Mouse (Mus musculus) CH12.LX (cell line): ENCODE measurements around the gene Tmem234. TPM values are rescaled to one million over a fixed set of nuclear protein-coding genes. Genes with fewer than 3 reads are reported as not detected.

Experiments
- DNase-seq: peaks from one replicate; pipeline ENCODE4 v3.0.0-alpha.2; 2013; ENCODE audit errors: extremely low read depth
- H3K27ac ChIP-seq: 2 replicates; pipeline ENCODE4 v1.5.1; 2012; ENCODE audit warnings: low read depth, mild to moderate bottlenecking, control low read depth, moderate library complexity; ENCODE audit not compliant: insufficient read depth
- H3K27me3 ChIP-seq: replicated peaks from 2 replicates; pipeline ENCODE3; 2012; ENCODE audit warnings: inconsistent platforms
- H3K36me3 ChIP-seq, 2 experiments: replicated peaks in 1 of 2; 2 replicates each; pipeline versions ENCODE3 to v1.6.1; 2012; ENCODE audit warnings: inconsistent platforms in 1 of 2, low read length in 1 of 2, mild to moderate bottlenecking in 1 of 2, mixed read lengths in 1 of 2, moderate library complexity in 1 of 2; ENCODE audit not compliant: control insufficient read depth in 1 of 2, insufficient read depth in 1 of 2
- H3K4me1 ChIP-seq, 2 experiments: 2 replicates each; pipeline ENCODE4 v1.6.1; 2012; ENCODE audit warnings: inconsistent platforms in 1 of 2, moderate library complexity in 1 of 2; ENCODE audit not compliant: insufficient read depth in 2 of 2, control insufficient read depth in 1 of 2
- H3K4me2 ChIP-seq: 2 replicates; pipeline ENCODE4 v1.6.1; 2012; ENCODE audit warnings: low read depth, mild to moderate bottlenecking, control low read depth; ENCODE audit not compliant: poor library complexity, insufficient read depth, severe bottlenecking
- H3K4me3 ChIP-seq, 3 experiments: fragments of 150-350 bp in 1 of 3; sonication (generic) in 1 of 3; replicated peaks in 1 of 3; 2 replicates each; pipeline versions ENCODE3 to v1.5.1; 2011 to 2012; ENCODE audit warnings: low read depth in 2 of 3, low read length in 2 of 3, mild to moderate bottlenecking in 2 of 3, moderate library complexity in 2 of 3, control low read depth in 1 of 3, improper control_type of control experiment in 1 of 3, inconsistent platforms in 1 of 3, mixed read lengths in 1 of 3; ENCODE audit not compliant: poor library complexity in 1 of 3
- H3K79me2 ChIP-seq: replicated peaks from 2 replicates; pipeline ENCODE4 v1.6.1; 2012; ENCODE audit warnings: mild to moderate bottlenecking, moderate library complexity; ENCODE audit not compliant: control insufficient read depth, poor library complexity, insufficient read depth, severe bottlenecking; ENCODE audit errors: extremely low read depth
- H3K9ac ChIP-seq: 2 replicates; pipeline ENCODE4 v1.6.1; 2012; ENCODE audit warnings: low read depth, mild to moderate bottlenecking, control low read depth, moderate library complexity; ENCODE audit not compliant: insufficient read depth
- H3K9me3 ChIP-seq: replicated peaks from 2 replicates; pipeline ENCODE3; 2012; ENCODE audit warnings: low read length, inconsistent platforms, mixed read lengths
- BHLHE40 ChIP-seq: IDR thresholded peaks from 2 replicates; pipeline ENCODE4 v1.6.1; 2011; ENCODE audit warnings: mild to moderate bottlenecking, low read depth, low read length, improper control_type of control experiment
- CHD1 ChIP-seq: IDR thresholded peaks from 2 replicates; pipeline ENCODE4 v1.6.1; 2012; ENCODE audit warnings: low read depth, low read length, improper control_type of control experiment, inconsistent platforms
- CHD2 ChIP-seq: IDR thresholded peaks from 2 replicates; pipeline ENCODE4 v1.6.1; 2011; ENCODE audit warnings: low read length, improper control_type of control experiment
- CTCF ChIP-seq, 2 experiments: IDR thresholded peaks in 1 of 2; conservative IDR thresholded peaks in 1 of 2; 2 replicates each; pipeline ENCODE4 v1.5.1; 2011 to 2012; ENCODE audit warnings: low read depth in 2 of 2, low read length in 2 of 2, improper control_type of control experiment in 1 of 2, inconsistent platforms in 1 of 2, mild to moderate bottlenecking in 1 of 2, moderate library complexity in 1 of 2
- E2F4 ChIP-seq: IDR thresholded peaks from 2 replicates; pipeline ENCODE4 v1.6.1; 2011; ENCODE audit warnings: low read depth, low read length, improper control_type of control experiment; ENCODE audit not compliant: insufficient replicate concordance
- ELF1 ChIP-seq: IDR thresholded peaks from 2 replicates; pipeline ENCODE4 v1.6.1; 2014; ENCODE audit warnings: low read depth, mild to moderate bottlenecking, inconsistent platforms, low read length, improper control_type of control experiment
- EP300 ChIP-seq: IDR thresholded peaks from 2 replicates; pipeline ENCODE4 v1.6.1; 2011; ENCODE audit warnings: low read length, improper control_type of control experiment
- ETS1 ChIP-seq: conservative IDR thresholded peaks from 2 replicates; pipeline ENCODE4 v1.6.1; 2012; ENCODE audit warnings: low read depth, mild to moderate bottlenecking, inconsistent platforms, low read length, improper control_type of control experiment, moderate library complexity
- GABPA ChIP-seq: IDR thresholded peaks from 2 replicates; pipeline ENCODE4 v1.6.1; 2012; ENCODE audit warnings: low read depth, low read length, improper control_type of control experiment, inconsistent platforms; ENCODE audit not compliant: insufficient replicate concordance
- HCFC1 ChIP-seq: IDR thresholded peaks from 2 replicates; pipeline ENCODE4 v1.6.1; 2012; ENCODE audit warnings: low read depth, mild to moderate bottlenecking, inconsistent platforms, low read length, improper control_type of control experiment
- IRF4 ChIP-seq: IDR thresholded peaks from 2 replicates; pipeline ENCODE4 v1.6.1; 2014; ENCODE audit warnings: low read depth, mild to moderate bottlenecking, inconsistent platforms, low read length, improper control_type of control experiment
- JUN ChIP-seq: IDR thresholded peaks from 2 replicates; pipeline ENCODE4 v1.6.1; 2011; ENCODE audit warnings: low read depth, mild to moderate bottlenecking, low read length, improper control_type of control experiment, moderate library complexity; ENCODE audit not compliant: insufficient read depth
- JUND ChIP-seq: conservative IDR thresholded peaks from 2 replicates; pipeline ENCODE4 v1.6.1; 2011; ENCODE audit warnings: low read depth, low read length, improper control_type of control experiment
- KAT2A ChIP-seq: IDR thresholded peaks from 2 replicates; pipeline ENCODE4 v1.6.1; 2012; ENCODE audit warnings: low read length, improper control_type of control experiment, inconsistent platforms; ENCODE audit not compliant: insufficient replicate concordance
- MAFK ChIP-seq: IDR thresholded peaks from 2 replicates; pipeline ENCODE4 v1.6.1; 2011; ENCODE audit warnings: low read length, improper control_type of control experiment; ENCODE audit not compliant: insufficient replicate concordance
- MAX ChIP-seq: IDR thresholded peaks from 2 replicates; pipeline ENCODE4 v1.6.1; 2011; ENCODE audit warnings: low read length, improper control_type of control experiment
- MAZ ChIP-seq: IDR thresholded peaks from 2 replicates; pipeline ENCODE4 v1.6.1; 2012; ENCODE audit warnings: low read depth, mild to moderate bottlenecking, inconsistent platforms, low read length, improper control_type of control experiment, moderate library complexity
- MEF2A ChIP-seq: IDR thresholded peaks from 2 replicates; pipeline ENCODE4 v1.6.1; 2014; ENCODE audit warnings: low read depth, mild to moderate bottlenecking, inconsistent platforms, low read length, improper control_type of control experiment, borderline replicate concordance
- MXI1 ChIP-seq: IDR thresholded peaks from 2 replicates; pipeline ENCODE4 v1.6.1; 2011; ENCODE audit warnings: mild to moderate bottlenecking, low read depth, low read length, improper control_type of control experiment
- MYC ChIP-seq: IDR thresholded peaks from 2 replicates; pipeline ENCODE4 v1.6.1; 2011; ENCODE audit warnings: low read depth, mild to moderate bottlenecking, improper control_type of control experiment, low read length
- NELFE ChIP-seq: IDR thresholded peaks from 2 replicates; pipeline ENCODE4 v1.6.1; 2011; ENCODE audit warnings: low read depth, low read length, improper control_type of control experiment
- NRF1 ChIP-seq: IDR thresholded peaks from 2 replicates; pipeline ENCODE4 v1.6.1; 2014; ENCODE audit warnings: low read depth, mild to moderate bottlenecking, inconsistent platforms, low read length, improper control_type of control experiment, moderate library complexity
- PAX5 ChIP-seq: IDR thresholded peaks from 2 replicates; pipeline ENCODE4 v1.6.1; 2012; ENCODE audit warnings: low read length, inconsistent platforms, mixed read lengths
- POLR2A ChIP-seq: IDR thresholded peaks from 2 replicates; pipeline ENCODE4 v1.6.1; 2011; ENCODE audit warnings: low read depth, mild to moderate bottlenecking, improper control_type of control experiment, low read length
- POLR2AphosphoS2 ChIP-seq: IDR thresholded peaks from 2 replicates; pipeline ENCODE4 v1.6.1; 2011; ENCODE audit warnings: low read depth, low read length, improper control_type of control experiment
- RAD21 ChIP-seq: IDR thresholded peaks from 2 replicates; pipeline ENCODE4 v1.6.1; 2011; ENCODE audit warnings: low read depth, mild to moderate bottlenecking, low read length, improper control_type of control experiment, moderate library complexity
- RCOR1 ChIP-seq: conservative IDR thresholded peaks from 2 replicates; pipeline ENCODE4 v1.6.1; 2012; ENCODE audit warnings: low read depth, mild to moderate bottlenecking, inconsistent platforms, low read length, improper control_type of control experiment
- SIN3A ChIP-seq: IDR thresholded peaks from 2 replicates; pipeline ENCODE4 v1.6.1; 2012; ENCODE audit warnings: low read length, improper control_type of control experiment, inconsistent platforms
- SMC3 ChIP-seq: IDR thresholded peaks from 2 replicates; pipeline ENCODE4 v1.6.1; 2011; ENCODE audit warnings: low read depth, low read length, improper control_type of control experiment
- TBP ChIP-seq: conservative IDR thresholded peaks from 2 replicates; pipeline ENCODE4 v1.6.1; 2011; ENCODE audit warnings: low read depth, low read length, improper control_type of control experiment
- TCF12 ChIP-seq: IDR thresholded peaks from 2 replicates; pipeline ENCODE4 v1.6.1; 2014; ENCODE audit warnings: low read depth, mild to moderate bottlenecking, inconsistent platforms, low read length, improper control_type of control experiment
- UBTF ChIP-seq: IDR thresholded peaks from 2 replicates; pipeline ENCODE4 v1.6.1; 2012; ENCODE audit warnings: low read depth, mild to moderate bottlenecking, inconsistent platforms, low read length, improper control_type of control experiment, moderate library complexity
- USF1 ChIP-seq: IDR thresholded peaks from 2 replicates; pipeline ENCODE4 v1.6.1; 2014; ENCODE audit warnings: low read depth, mild to moderate bottlenecking, inconsistent platforms, low read length, improper control_type of control experiment
- USF2 ChIP-seq: conservative IDR thresholded peaks from 2 replicates; pipeline ENCODE4 v1.6.1; 2011; ENCODE audit warnings: low read depth, low read length, improper control_type of control experiment
- ZC3H11A ChIP-seq: IDR thresholded peaks from 2 replicates; pipeline ENCODE4 v1.6.1; 2012; ENCODE audit warnings: low read depth, mild to moderate bottlenecking, inconsistent platforms, low read length, improper control_type of control experiment
- ZKSCAN1 ChIP-seq: IDR thresholded peaks from 2 replicates; pipeline ENCODE4 v1.6.1; 2012; ENCODE audit warnings: low read depth, inconsistent platforms, low read length, improper control_type of control experiment, borderline replicate concordance
- ZMIZ1 ChIP-seq: IDR thresholded peaks from 2 replicates; pipeline ENCODE4 v1.6.1; 2012; ENCODE audit warnings: low read depth, mild to moderate bottlenecking, inconsistent platforms, low read length, improper control_type of control experiment
- ZNF384 ChIP-seq: IDR thresholded peaks from 2 replicates; pipeline ENCODE4 v1.6.1; 2012; ENCODE audit warnings: low read depth, low read length, improper control_type of control experiment, inconsistent platforms
- dilution Hi-C: fragments of 300-500 bp; cut with MboI; formaldehyde crosslinking; loops from 2 replicates; pipeline ENCODE4 v1.14.3; 2020; ENCODE audit warnings: low sequenced_read_pairs; ENCODE audit not compliant: extremely low pct_unique_long_range_greater_than_20kb, extremely low pct_ligation_motif_present
- in situ Hi-C: fragments of 300-500 bp; cut with MboI; formaldehyde crosslinking; loops from 3 replicates; pipeline ENCODE4 v1.14.3; 2019; ENCODE audit warnings: low sequenced_read_pairs, low pct_ligation_motif_present, low pct_unique_long_range_greater_than_20kb, mixed read lengths
- polyA plus RNA-seq: library from polyadenylated mRNA; unstranded; fragments of >175 nt; gene quantifications from 2 replicates; pipeline ENCODE4 v1.2.1, GENCODE M21; 2012; ENCODE audit warnings: low read depth; ENCODE audit not compliant: insufficient read length
- total RNA-seq, 2 experiments: library from RNA; depleted of rRNA; stranded (reverse); fragments of 300-350 nt in 1 of 2; fragments of >200 nt in 1 of 2; gene quantifications; 2 replicates each; pipeline ENCODE4 v1.2.3; 2012 to 2014

Gene Tmem234
- total and polyA plus RNA-seq, 3 experiments = 97.6 to 113 (median 111) TPM

GRCm38 (mm10) chr4:129584370-129584769 lies 16.1 kb upstream of the Tmem234 start:
- in situ Hi-C loops (no loop called here), dilution Hi-C loops (no loop called here)
- peaks cover 10 to 43% of the 10 kb centered on the region in 2 experiments for H3K4me1 ChIP-seq
- peak overlapping the region; percentile 92 for H3K27ac ChIP-seq
- peak overlapping the region; percentile 87 for H3K9ac ChIP-seq
- TF ChIP-seq GABPA (no peak), NRF1 (0 out of 2 replicates have a peak, but pooled peaks have one; percentile 39), NELFE (0 out of 2 replicates have a peak, but pooled peaks have one; percentile 35), MYC (peak; percentile 74; the same call in 1 of the 2 replicates), USF2 (no peak), TBP (peak; percentile 78), MEF2A (peak; percentile 80; the same call in 1 of the 2 replicates), ELF1 (no peak), MAFK (no peak), MXI1 (no peak; the same call in 1 of the 2 replicates), RCOR1 (peak; percentile 40; the same call in 1 of the 2 replicates), E2F4 (no peak), JUND (no peak), UBTF (no peak), PAX5 (no peak), MAZ (no peak), ZKSCAN1 (no peak), BHLHE40 (peak; percentile 41; the same call in 1 of the 2 replicates), EP300 (peak; percentile 77), SIN3A (peak; percentile 53), CHD2 (peak; percentile 93), ETS1 (peak; percentile 56), ZC3H11A (no peak), JUN (no peak; the same call in 1 of the 2 replicates), SMC3 (no peak), RAD21 (no peak; the same call in 1 of the 2 replicates), TCF12 (peak; percentile 73; the same call in 1 of the 2 replicates), KAT2A (no peak), CHD1 (no peak), ZMIZ1 (no peak), HCFC1 (peak; percentile 50; the same call in 1 of the 2 replicates), CTCF (conservative IDR thresholded peaks at IDR 0.05 in 1 of 2, IDR thresholded peaks at IDR 0.05 in 1 of 2; ENCODE audit: low read depth in 2 of 2, low read length in 2 of 2) (no peak), IRF4 (peak; percentile 75), MAX (no peak), ZNF384 (peak; percentile 59), POLR2AphosphoS2 (no peak), USF1 (no peak), POLR2A (peak; percentile 43; the same call in 1 of the 2 replicates)
- peaks cover 0 to 18% of the 10 kb centered on the region in 2 experiments for H3K36me3 ChIP-seq
- peak overlapping the region; percentile 75 for H3K4me2 ChIP-seq
- peak; percentile 86 for DNase-seq
- H3K27me3 ChIP-seq = no peaks in the 10 kb centered on the region
- H3K79me2 ChIP-seq = peaks cover 8% of the 10 kb centered on the region
- H3K9me3 ChIP-seq = no peaks in the 10 kb centered on the region
- peak overlapping the region; percentile 51 to 69 (median 60) for H3K4me3 ChIP-seq
